Mouse (Mus musculus): Measurements from ENCODE around the gene AI182371. TPM values are rescaled to one million over a fixed set of nuclear protein-coding genes. Genes with fewer than 3 reads are reported as not detected.

The AI182371 gene
- total RNA-seq, 2 experiments from 2014 or later, result 0.63 TPM; not detected in 1

GRCm38 (mm10) chr2:35070275-35070674 lies 31.1 kb downstream of the AI182371 start:
- DNase-seq (ENCODE audit: low spot score in 2 of 2), result no peak

DNA sequence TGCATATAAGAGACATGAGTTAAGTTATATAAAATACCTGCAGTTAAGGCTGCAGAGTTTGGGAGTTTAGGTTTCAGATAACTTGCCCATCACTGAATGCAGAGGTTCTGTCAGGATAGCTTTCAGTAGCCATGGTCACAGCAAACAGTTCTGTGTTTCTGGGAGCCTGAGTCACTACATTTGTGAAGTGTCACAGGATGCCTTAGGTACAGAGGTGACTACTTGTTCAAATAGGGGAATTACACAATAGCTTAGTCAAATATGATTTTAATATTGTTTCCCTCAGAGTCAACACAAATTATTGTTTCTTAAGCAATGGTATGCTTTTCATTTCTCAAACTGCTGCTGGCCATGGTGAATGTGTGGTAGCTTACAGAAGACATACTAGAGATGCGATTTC lies 32.2 kb downstream of the AI182371 start:
- no peak for DNase-seq (ENCODE audit: low spot score in 2 of 2)

- DNase-seq (ENCODE audit: low spot score in 2 of 2), result no peak
Measured at GRCm38 (mm10) chr2:35067117-35067516, 34.2 kb downstream of the AI182371 start.

DNA sequence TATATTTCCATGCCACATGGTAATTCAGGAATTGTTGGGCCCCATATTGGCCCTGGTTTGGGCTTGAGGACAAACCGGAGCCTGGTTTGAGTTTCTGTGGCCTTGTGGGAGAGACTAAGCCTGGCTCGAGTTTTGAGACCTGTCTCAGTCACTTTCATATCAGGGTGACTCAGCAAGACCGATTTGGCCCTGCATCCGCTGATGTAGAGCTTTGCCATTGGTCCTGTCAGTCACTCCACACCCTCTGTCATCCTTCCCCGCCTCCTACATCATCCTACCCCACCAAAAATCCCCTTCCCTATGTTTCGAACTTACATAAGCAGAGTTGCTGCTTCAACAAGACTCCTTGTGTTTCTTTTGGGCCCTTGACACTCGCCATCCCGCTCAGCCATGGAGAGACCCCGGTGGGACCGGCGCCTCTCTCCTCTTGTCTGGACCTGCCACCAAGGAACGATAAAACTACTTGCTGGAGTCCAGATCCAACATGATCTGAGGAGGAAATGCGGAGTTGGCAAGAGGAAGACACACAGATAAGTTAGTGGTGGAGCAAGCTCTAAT lies 34.7 kb downstream of the AI182371 start:
- DNase-seq (ENCODE audit: low spot score in 2 of 2), result no peak

GRCm38 (mm10) chr2:35063333-35064030 lies 37.9 kb downstream of the AI182371 start:
- DNase-seq (ENCODE audit: low spot score in 2 of 2), result no peak

DNA sequence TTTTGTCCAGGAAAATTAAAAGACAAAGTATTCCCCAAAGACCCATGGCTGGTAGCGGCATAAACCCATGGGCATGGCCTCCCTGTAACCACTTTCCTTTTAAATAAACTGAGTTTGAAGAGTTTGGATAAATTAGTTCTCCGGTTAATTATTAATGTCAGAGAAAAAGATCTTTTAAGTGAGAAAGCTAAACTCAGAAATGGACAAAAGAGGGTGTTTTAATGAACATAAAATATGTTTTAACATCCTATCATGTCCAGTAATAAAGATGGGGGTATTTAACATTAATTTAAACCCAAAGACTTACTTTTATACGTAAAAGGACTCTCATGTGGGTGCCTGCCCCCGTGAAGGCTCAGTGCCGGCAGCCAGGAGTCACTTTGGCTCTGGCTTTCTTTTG lies 40.0 kb downstream of the AI182371 start, which contains the start of gene Hc:
TSS of gene Hc (minus strand) at position 101 of the 400 bp plus-strand sequence.
- DNase-seq (ENCODE audit: low spot score in 2 of 2), result no peak

DNA sequence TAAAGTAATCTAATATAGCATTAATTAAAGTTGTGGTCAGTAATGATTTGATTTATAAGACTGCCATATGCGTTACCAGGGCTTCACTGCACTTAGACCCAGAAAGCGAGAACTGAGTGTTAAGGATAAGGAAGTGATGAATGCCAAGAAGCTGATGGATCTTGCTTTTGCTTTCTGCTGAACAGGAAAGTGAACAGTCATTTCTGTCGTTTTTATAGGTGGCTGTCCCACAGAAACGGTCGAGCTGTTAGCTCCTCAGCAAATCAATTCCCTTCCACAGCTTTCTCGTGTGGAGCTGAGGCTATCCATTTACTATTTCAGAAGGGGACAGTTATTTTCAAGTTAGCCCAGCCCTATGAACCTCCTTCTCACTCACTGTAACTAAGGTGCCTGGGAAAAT lies 40.4 kb downstream of the AI182371 start:
- no peak for DNase-seq (ENCODE audit: low spot score in 2 of 2)

DNA sequence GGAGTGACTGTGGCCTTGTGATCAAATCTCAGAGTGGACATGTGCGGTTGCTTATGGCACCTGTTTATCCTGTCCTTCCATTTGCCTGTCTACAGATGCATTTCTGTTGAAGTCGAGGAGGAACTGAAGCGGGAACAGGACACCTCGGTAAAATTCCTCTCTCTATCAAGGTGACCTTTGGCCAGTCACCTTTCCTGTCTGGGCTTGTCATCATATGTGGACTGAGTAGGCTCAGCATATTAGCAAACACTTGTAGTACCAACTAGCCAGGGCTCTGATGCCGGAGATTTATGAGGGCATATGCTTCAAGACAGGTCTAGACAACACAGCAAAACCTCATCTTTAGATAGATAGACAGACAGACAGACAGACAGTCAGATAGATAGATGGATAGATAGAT lies 41.1 kb downstream of the AI182371 start:
- no peak for DNase-seq (ENCODE audit: low spot score in 2 of 2)

GRCm38 (mm10) chr2:35058325-35058724 lies 43.0 kb downstream of the AI182371 start:
- no peak for DNase-seq (ENCODE audit: low spot score in 2 of 2)

DNA sequence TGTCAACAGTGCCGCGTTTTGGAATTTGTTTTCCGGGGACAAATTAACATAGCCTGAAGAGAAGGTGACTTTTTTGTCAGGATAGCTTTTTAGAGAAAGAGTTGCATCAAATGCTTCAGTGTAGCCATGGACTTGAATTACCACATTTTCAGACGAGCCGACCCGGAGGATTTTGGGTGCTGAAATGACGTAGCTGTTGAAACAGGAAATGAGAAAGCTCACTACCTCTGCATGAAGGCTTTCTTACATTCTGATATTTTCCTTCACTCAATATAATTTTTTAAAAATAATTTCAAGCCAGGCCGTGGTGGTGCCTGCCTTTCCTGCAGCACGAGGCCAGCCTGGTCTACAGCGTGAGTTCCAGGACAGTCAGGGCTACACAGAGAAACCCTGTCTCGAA lies 44.1 kb downstream of the AI182371 start:
- no peak for DNase-seq (ENCODE audit: low spot score in 2 of 2)

DNA sequence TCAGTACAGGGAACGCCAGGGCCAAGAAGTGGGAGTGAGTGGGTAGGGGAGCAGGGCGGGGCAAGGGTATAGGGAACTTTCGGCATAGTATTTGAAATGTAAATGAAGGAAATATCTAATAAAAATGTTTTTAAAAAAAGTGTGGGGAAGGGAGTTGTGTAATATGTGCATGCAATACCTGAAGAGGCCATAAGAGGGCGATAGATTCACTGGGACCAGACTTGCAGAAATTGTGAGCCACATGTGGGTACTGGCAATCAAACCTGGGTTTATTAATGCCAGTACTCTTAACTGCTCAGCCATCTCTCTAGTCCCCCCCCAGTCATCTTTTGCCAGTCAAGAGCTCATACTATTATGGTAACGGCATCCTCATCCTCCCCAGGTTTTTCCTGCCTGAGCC lies 52.5 kb downstream of the AI182371 start:
- DNase-seq (ENCODE audit: low spot score in 2 of 2), result peak in 1 of 2 experiments; percentile 7

DNA sequence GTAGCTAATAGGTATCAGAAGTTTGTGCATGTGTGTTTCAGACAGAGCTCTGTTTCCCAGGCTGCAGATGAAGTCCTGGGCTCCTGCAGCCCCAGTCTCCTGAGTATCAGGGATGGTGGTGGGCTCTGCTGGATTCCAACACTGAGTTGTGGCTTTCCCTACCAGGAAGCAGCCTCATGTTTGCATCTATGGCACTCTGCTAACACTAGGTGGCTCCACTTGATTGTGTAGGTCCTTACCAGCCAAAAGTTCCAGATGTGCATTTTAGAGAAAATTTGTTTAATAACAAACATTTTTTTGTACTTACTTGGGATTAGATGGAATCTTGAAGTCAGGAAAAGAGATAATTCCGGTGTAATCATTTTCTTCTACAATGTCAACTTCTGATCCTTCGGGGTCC lies 56.4 kb downstream of the AI182371 start:
- peak; percentile 2 to 8 for DNase-seq (ENCODE audit: low spot score in 2 of 2)

DNA sequence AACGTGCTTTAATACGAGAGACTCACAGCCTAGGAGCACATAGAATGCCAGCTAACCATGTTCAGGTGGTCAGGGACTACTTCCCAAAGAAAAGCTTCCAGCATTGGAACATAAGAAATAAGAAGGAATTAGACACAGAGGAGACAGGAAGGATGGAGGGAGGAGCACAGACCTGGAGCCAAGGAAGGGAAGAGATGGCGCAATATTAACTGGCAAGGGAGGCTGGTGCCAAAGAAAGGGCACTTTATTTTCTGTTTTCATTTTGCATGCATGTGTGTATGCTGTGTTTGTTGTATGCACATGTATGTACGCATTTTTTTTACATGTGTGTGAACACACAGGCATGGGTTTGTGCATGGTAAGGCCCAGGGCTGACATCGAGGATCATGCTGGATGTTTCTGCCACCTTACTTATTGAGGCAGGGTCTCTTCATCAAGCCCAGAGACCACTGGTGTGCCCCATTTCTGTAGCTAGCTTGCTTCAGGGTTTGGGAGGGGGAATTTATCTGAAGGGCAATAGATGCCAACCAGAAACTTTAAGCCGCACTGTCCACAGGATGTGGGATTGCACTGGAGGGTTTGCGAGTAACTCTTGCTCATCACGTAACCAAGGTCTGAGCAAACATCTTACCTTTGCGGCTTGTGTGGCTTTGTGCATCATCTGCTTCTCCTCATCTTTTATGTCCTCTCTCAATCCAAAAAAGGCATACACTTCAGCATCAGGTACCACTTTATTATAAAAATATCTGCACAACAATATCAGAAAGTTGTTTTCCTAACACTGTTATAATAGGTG lies 62.6 kb downstream of the AI182371 start:
- no peak for DNase-seq (ENCODE audit: low spot score in 2 of 2)

Other genes starting within 250 kb of the AI182371 start
- under 1 TPM; 0.23 to 0.53 TPM for gene Cutal, start 227.1 kb downstream of the AI182371 start, total RNA-seq (2021)
- gene Psmd5, start 226.6 kb downstream of the AI182371 start, total RNA-seq (2021), result 10 to 100 TPM; 38.1 to 41.5 TPM
- gene Phf19, start 187.5 kb downstream of the AI182371 start, total RNA-seq (2021), result 1 to 10 TPM in 1 of 2 experiments, under 1 TPM in 1; 0.87 to 1.3 TPM
- gene Traf1, start 139.8 kb downstream of the AI182371 start, total RNA-seq (2021), result 1 to 10 TPM; 1.5 to 3.1 TPM
- under 1 TPM in 1 of 2 experiments, not detected in 1; 0.21 TPM for gene Hc, start 40.1 kb downstream of the AI182371 start, total RNA-seq (2021)
- gene Cntrl, start 7.9 kb upstream of the AI182371 start, total RNA-seq (2021), result 1 to 10 TPM; 6.8 to 8.2 TPM
- gene Rab14, start 99.6 kb upstream of the AI182371 start, total RNA-seq (2021), result 100 to 1,000 TPM; 235 to 239 TPM
- gene Gsn, start 154.8 kb upstream of the AI182371 start, total RNA-seq (2021), result 10 to 100 TPM; 31.3 to 39.8 TPM
- gene Stom, start 235.4 kb upstream of the AI182371 start, total RNA-seq (2021), result 1 to 10 TPM; 7.3 to 8.6 TPM